Mouse (Mus musculus) kidney, postnatal 0 days (tissue): ENCODE results near the gene Atrip. TPM values are rescaled to one million over a fixed set of nuclear protein-coding genes. Genes with fewer than 3 reads are reported as not detected.
A peak's percentile ranks its signal among the peaks of the same experiment; 100 is the strongest.

Experiments used
- ATAC-seq: fragments of 200-750 bp; cut with Nextera tagmentation; replicated peaks from 2 replicates; pipeline ENCODE4 v1.8.0; 2017; ENCODE audit warnings: low read depth, moderate number of reproducible peaks, moderate TSS enrichment, moderate library complexity; ENCODE audit not compliant: low FRiP score
- DNase-seq: peaks from one replicate; pipeline ENCODE4 v3.0.0-alpha.2; 2016; ENCODE audit warnings: low spot score
- H3K27ac ChIP-seq: fragments of 300-500 bp; sonication (generic); 2 replicates; pipeline ENCODE4 v1.5.1; 2014; ENCODE audit warnings: mild to moderate bottlenecking
- H3K27me3 ChIP-seq: fragments of 300-500 bp; sonication (generic); 2 replicates; pipeline ENCODE4 v1.6.1; 2014; ENCODE audit warnings: low read length, mixed read lengths; ENCODE audit not compliant: insufficient read depth
- H3K36me3 ChIP-seq: fragments of 300-500 bp; sonication (generic); 2 replicates; pipeline ENCODE4 v1.6.1; 2014; ENCODE audit warnings: low read length, mixed read lengths; ENCODE audit not compliant: insufficient read depth
- H3K4me1 ChIP-seq: fragments of 300-500 bp; sonication (generic); replicated peaks from 2 replicates; pipeline ENCODE4 v1.6.1; 2014; ENCODE audit warnings: antibody characterized with exemption, low read length, mixed read lengths; ENCODE audit not compliant: insufficient read depth
- H3K4me2 ChIP-seq: fragments of 300-500 bp; sonication (generic); 2 replicates; pipeline ENCODE4 v1.6.1; 2014; ENCODE audit warnings: mild to moderate bottlenecking, low read length, moderate library complexity, mixed read lengths
- H3K4me3 ChIP-seq: fragments of 300-500 bp; sonication (generic); replicated peaks from 2 replicates; pipeline ENCODE4 v1.5.1; 2014; ENCODE audit warnings: low read depth, low read length
- H3K9ac ChIP-seq: fragments of 300-500 bp; sonication (generic); 2 replicates; pipeline ENCODE4 v1.6.1; 2014; ENCODE audit warnings: low read depth, low read length
- H3K9me3 ChIP-seq: fragments of 300-500 bp; sonication (generic); replicated peaks from 2 replicates; pipeline ENCODE4 v1.6.1; 2016; ENCODE audit warnings: low read length, inconsistent platforms, mixed read lengths
- CTCF ChIP-seq: IDR thresholded peaks from 2 replicates; pipeline ENCODE4 v1.5.1; 2016; ENCODE audit warnings: antibody characterized with exemption, low read depth, mild to moderate bottlenecking, moderate library complexity
- WGBS: fragments of 180-500 bp; shearing (Covaris S2); extraction: QIAGEN DNeasy Blood & Tissue Kit; methylation state at CpG from one replicate; pipeline ENCODE4 v1.1.7; 2014; 5-methylcytosine and 5-hydroxymethylcytosine counted together
- polyA plus RNA-seq: library from polyadenylated mRNA; unstranded; fragments of >200 nt; fragmentation: Nextera tagmentation; extraction: Ambion mirVana; gene quantifications from 2 replicates; pipeline ENCODE4 v1.2.1, GENCODE M21; 2015

The Atrip gene
- polyA plus RNA-seq, 1 experiment from 2014 or later, result 18.8 TPM

DNA sequence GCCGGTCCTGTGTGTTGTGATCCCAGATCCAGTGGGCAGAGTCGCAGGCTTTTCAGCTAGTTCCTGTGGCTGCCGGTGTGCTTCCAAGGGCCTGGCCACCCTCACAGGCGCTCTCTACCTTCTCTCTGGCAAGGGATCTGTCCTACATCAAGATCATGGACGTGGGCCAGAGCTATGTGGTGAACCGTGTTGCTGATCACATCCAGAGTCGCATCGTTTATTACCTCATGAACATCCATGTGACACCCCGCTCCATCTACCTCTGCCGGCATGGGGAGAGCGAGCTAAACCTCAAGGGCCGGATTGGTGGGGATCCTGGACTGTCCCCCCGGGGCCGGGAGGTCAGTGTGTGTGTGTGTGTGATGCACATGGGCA, 63.6 kb downstream of the Atrip start:
- no peak for ATAC-seq

DNA sequence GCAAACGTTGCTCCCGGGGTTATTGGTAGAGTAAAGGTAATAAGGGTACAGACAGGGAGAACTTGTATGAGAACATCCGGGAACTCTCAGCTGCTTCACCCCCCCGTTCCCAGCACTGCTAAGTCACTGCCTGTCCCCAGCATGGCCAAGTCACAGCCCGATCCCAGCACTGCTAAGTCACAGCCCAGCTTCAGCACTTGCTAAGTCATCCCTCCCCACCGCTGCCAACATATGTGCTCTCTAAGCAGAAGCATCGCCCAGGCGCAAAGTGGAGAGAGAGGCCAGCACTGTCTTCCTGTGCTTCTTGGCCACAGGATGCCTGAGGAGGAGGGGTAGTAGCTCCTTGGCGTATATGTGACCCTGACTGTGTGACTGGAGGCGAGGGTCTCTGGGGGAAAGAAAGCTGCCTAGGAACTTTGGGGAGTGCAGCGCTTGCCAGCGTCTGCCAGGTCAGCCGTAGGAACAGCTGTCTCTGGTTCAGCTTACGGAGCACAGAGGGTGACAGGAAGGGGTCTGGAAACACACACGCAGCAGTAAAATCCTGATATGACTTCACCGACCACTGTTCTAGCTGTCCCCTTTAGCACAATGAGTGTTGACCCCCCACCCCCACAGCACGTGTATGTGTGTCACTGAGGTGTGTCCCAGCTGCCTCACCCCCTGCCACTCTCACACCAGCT, 64.1 kb downstream of the Atrip start:
- ATAC-seq (peak; percentile 35), DNase-seq (peak; percentile 52)
- no peak for TF ChIP-seq CTCF
- Histone ChIP-seq H3K27ac (no peak overlapping the region), H3K9me3 (no peaks in the 10 kb centered on the region), H3K4me1 (0 out of 2 replicates have a peak, but pooled peaks cover 6% of the 10 kb centered on the region), H3K36me3 (no peaks in the 10 kb centered on the region), H3K4me2 (no peak overlapping the region), H3K4me3 (no peak overlapping the region), H3K9ac (no peak overlapping the region), H3K27me3 (no peaks in the 10 kb centered on the region)
- 28% methylated on average over 17 of the region's 17 CpGs for WGBS

More for the DNA sequence above, 63.6 kb downstream of the Atrip start:
- TF ChIP-seq CTCF, result no peak
- Histone ChIP-seq H3K4me3 (no peak overlapping the region), H3K9me3 (no peaks in the 10 kb centered on the region), H3K9ac (no peak overlapping the region), H3K27ac (no peak overlapping the region), H3K4me2 (no peak overlapping the region), H3K36me3 (no peaks in the 10 kb centered on the region), H3K27me3 (no peaks in the 10 kb centered on the region), H3K4me1 (0 out of 2 replicates have a peak, but pooled peaks cover 6% of the 10 kb centered on the region)
- DNase-seq, result no peak
- WGBS, result 75% methylated on average over 14 of the region's 14 CpGs

DNA sequence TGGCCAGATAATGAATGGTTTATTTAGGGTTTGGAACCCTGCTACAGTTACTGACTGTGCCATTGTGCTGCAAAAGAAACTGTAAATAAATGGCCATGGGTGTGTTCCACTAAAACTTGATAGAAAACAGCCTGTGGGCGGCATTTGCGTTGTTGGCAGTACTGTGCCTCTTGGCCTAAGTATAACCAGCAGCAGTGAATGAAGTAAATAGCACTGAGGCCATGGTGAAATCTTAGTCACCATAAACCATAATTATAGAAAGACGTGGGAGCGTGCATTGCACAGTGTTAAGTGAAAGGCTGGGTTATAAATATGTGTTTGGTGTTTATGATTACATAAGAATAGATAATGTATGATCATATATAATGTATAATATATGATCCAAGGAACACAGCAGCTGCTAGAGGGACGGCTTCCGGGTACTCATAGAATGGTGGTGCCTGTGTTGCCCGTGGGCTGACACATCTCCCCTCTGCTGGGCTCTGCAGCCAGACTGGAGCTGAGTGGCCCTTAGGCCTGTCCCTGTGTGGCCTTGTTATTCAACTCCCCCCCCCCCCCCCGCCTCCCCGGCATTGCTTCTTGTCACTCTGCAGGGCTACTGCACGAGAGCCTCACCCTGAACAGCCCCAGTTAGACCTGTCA, 64.8 kb downstream of the Atrip start:
- H3K4me3 ChIP-seq, result no peak overlapping the region
- WGBS, result 66% methylated on average over 10 of the region's 10 CpGs

DNA sequence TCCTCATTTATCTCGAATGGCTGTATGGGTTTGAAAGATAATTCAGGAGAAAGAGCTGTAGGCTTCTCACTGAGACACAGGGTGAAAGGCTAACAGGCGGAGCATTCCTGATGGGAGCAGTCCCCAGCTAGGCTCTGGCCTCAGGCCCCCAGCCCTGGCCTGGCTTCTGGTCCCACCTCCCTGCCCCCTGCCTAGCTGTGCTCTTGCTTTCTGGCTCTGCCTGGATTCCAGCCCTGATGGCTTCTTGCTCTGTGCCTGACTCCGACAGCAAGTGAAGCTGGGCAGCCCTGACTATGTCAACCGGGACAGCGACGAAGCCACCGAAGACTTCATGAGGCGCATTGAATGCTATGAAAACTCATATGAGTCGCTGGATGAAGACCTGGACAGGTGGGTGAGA, 65.8 kb downstream of the Atrip start:
- ATAC-seq, result no peak
- Histone ChIP-seq H3K9ac (no peak overlapping the region), H3K36me3 (no peaks in the 10 kb centered on the region), H3K4me1 (0 out of 2 replicates have a peak, but pooled peaks cover 6% of the 10 kb centered on the region), H3K4me3 (no peak overlapping the region), H3K27ac (no peak overlapping the region), H3K27me3 (no peaks in the 10 kb centered on the region), H3K9me3 (no peaks in the 10 kb centered on the region), H3K4me2 (no peak overlapping the region)
- TF ChIP-seq CTCF, result no peak
- DNase-seq, result no peak
- WGBS, result 89% methylated on average over 9 of the region's 9 CpGs

More for the DNA sequence above, 64.8 kb downstream of the Atrip start:
- Histone ChIP-seq H3K4me2 (no peak overlapping the region), H3K36me3 (no peaks in the 10 kb centered on the region), H3K4me1 (0 out of 2 replicates have a peak, but pooled peaks cover 6% of the 10 kb centered on the region), H3K27me3 (no peaks in the 10 kb centered on the region), H3K27ac (no peak overlapping the region), H3K9ac (no peak overlapping the region), H3K9me3 (no peaks in the 10 kb centered on the region)
- no peak for TF ChIP-seq CTCF
- no peak for DNase-seq
- ATAC-seq, result no peak

Other genes starting within 250 kb of the Atrip start
- 0.06 and 0.11 TPM in 2 replicates for gene Celsr3, start 247.8 kb downstream of the Atrip start, polyA plus RNA-seq
- gene Slc26a6, start 220.8 kb downstream of the Atrip start, polyA plus RNA-seq, result 10.7 and 12.8 TPM in 2 replicates
- gene Tmem89, start 159.5 kb downstream of the Atrip start, polyA plus RNA-seq, result not detected in 2 replicates
- 662 and 717 TPM in 2 replicates for gene Uqcrc1, start 137.5 kb downstream of the Atrip start, polyA plus RNA-seq
- gene Col7a1, start 120.5 kb downstream of the Atrip start, polyA plus RNA-seq, result 2.9 and 3.1 TPM in 2 replicates
- 0.11 TPM in 1 of 2 replicates, not detected in the other for gene Ucn2, start 88.1 kb downstream of the Atrip start, polyA plus RNA-seq
- gene Pfkfb4, start 82.3 kb downstream of the Atrip start, polyA plus RNA-seq, result 5.8 and 7.9 TPM in 2 replicates
- 122 and 123 TPM in 2 replicates for gene Shisa5, start 35.6 kb downstream of the Atrip start, polyA plus RNA-seq
- 14.3 and 15.2 TPM in 2 replicates for gene Trex1, start 14.4 kb downstream of the Atrip start, polyA plus RNA-seq
- 12.9 and 13.8 TPM in 2 replicates for gene Ccdc51, start 8.4 kb upstream of the Atrip start, polyA plus RNA-seq
- gene Tma7, start 8.5 kb upstream of the Atrip start, polyA plus RNA-seq, result 635 and 680 TPM in 2 replicates
- gene Plxnb1, start 21.3 kb upstream of the Atrip start, polyA plus RNA-seq, result 8.4 and 9.6 TPM in 2 replicates
- gene Fbxw21, start 87.9 kb upstream of the Atrip start, polyA plus RNA-seq, result not detected in 2 replicates
- not detected in 2 replicates for gene Fbxw13, start 121.9 kb upstream of the Atrip start, polyA plus RNA-seq
- not detected in 2 replicates for gene Fbxw20, start 160.6 kb upstream of the Atrip start, polyA plus RNA-seq
- gene Fbxw14, start 213.6 kb upstream of the Atrip start, polyA plus RNA-seq, result not detected in 2 replicates